Mouse (Mus musculus) E14TG2a.4 (cell line): Measurements from ENCODE around the gene Alg5.

Experiments used
- CTCF ChIP-seq: conservative IDR thresholded peaks from 2 replicates; pipeline ENCODE4 v1.5.1; 2014; ENCODE audit warnings: low read length
- NANOG ChIP-seq: IDR thresholded peaks from 2 replicates; pipeline ENCODE4 v1.6.1; 2014; ENCODE audit warnings: borderline replicate concordance, low read length, mixed read lengths

DNA sequence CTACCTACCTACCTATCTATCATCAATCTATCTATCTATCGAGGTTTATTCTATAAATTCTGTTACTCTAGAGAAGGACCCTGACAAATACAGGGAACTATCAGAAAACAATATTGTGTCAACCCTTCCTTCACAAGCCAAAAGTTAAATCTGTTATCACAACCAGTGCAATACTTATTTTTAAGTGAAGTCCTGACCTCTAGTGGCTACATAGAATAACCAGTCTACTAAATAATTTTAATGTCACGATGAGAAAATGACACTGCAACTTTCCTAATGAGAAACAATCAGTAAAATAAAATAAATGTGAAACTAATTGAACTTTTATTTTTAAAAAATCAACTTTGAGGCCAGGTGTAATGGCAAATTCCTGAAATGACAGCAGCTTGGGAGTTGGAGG lies 46.2 kb upstream of the Alg5 start:
- TF ChIP-seq CTCF = peak; percentile 12; the same call in 1 of the 2 replicates
- no peak for TF ChIP-seq NANOG
